Mouse (Mus musculus): ENCODE results near the gene Slc30a5. TPM values are rescaled to one million over a fixed set of nuclear protein-coding genes. Genes with fewer than 3 reads are reported as not detected.

The Slc30a5 gene
- total and polyA plus RNA-seq, 3 experiments: 57.4 to 58.3 TPM; not detected in 1

DNA sequence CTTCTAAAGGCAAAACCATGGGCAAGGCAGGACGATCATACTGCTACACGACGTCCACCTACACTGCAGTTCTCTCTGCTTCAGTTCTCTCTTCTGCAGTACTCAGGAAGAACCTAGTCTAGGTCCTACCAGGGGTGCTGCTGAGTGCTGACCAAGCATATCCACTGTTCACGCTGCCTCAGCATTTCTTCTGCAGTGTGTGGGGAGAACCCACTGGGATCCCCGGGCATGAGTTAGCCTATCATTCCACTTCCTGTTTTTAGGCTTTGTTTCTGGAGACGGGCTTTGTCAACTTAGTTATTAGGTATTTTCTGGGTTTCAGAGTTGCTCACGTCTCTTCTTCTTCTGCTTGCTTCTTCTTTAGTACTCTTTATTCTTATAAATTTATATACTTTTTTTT is 25.9 kb upstream of the Slc30a5 start (continued):
- no peak; the same call in 1 of the 2 replicates for TF ChIP-seq ETS1 (IDR thresholded peaks at IDR 0.05; ENCODE audit: low read depth, low read length)
- TF ChIP-seq RCOR1 (IDR thresholded peaks at IDR 0.05; ENCODE audit: low read depth, low read length): no peak
- TF ChIP-seq MAFK (IDR thresholded peaks at IDR 0.05; ENCODE audit: borderline replicate concordance, low read depth, low read length): peak; percentile 91
- TF ChIP-seq USF2 (IDR thresholded peaks at IDR 0.05; ENCODE audit: borderline replicate concordance in 1 of 2, insufficient read depth in 1 of 2, low read depth in 1 of 2, low read length in 2 of 2): no peak
- no peak for TF ChIP-seq SIN3A (IDR thresholded peaks at IDR 0.05; ENCODE audit: low read length)
- no peak for TF ChIP-seq BHLHE40 (IDR thresholded peaks at IDR 0.05; ENCODE audit: borderline replicate concordance, low read depth, low read length)
- TF ChIP-seq USF1 (IDR thresholded peaks at IDR 0.05; ENCODE audit: low read depth, low read length): no peak
- peak; percentile 34; the same call in 1 of the 2 replicates for TF ChIP-seq MAX (IDR thresholded peaks at IDR 0.05; ENCODE audit: low read length)
- TF ChIP-seq E2F4 (IDR thresholded peaks at IDR 0.05; ENCODE audit: borderline replicate concordance, low read depth, low read length): no peak
- no peak for TF ChIP-seq GABPA (IDR thresholded peaks at IDR 0.05; ENCODE audit: low read depth, low read length)

DNA sequence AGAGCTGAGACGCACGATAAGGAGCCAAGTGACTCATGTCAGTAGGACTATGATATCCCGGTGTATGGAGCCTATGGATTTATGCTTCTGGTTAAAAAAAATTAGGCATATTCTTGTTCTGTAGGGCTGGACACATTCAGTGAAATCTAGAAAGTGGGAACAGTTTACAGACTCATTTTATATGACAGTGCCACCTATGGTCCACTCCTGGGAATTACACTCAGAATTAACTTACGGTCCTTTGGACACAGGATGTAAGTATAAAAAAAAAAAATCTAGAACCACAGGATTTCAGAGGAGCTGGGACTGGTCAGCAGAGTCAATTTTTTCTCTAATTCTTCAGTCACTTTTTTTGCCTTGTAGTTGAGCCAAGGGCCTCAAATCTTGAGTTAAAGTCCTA is 20.9 kb upstream of the Slc30a5 start:
- H3K79me2 ChIP-seq (ENCODE audit: control insufficient read depth, insufficient read depth, low read length, poor library complexity): no peaks in the 10 kb centered on the region
- H3K36me3 ChIP-seq (ENCODE audit: control insufficient read depth in 1 of 2, insufficient read depth in 2 of 2, low read length in 2 of 2): peaks cover 0 to 7% of the 10 kb centered on the region in 2 experiments; a peak in 2 of 4 replicates
- TF ChIP-seq TAL1 (IDR thresholded peaks at IDR 0.05; ENCODE audit: low read length) (no peak), RCOR1 (IDR thresholded peaks at IDR 0.05; ENCODE audit: low read depth, low read length) (no peak), ZC3H11A (IDR thresholded peaks at IDR 0.05; ENCODE audit: low read depth, low read length) (peak; percentile 28; the same call in 1 of the 2 replicates), SMC3 (IDR thresholded peaks at IDR 0.05; ENCODE audit: low read depth, low read length) (no peak; the same call in 1 of the 2 replicates), HCFC1 (IDR thresholded peaks at IDR 0.05; ENCODE audit: low read depth, low read length) (no peak), TBP (IDR thresholded peaks at IDR 0.05; ENCODE audit: low read depth, low read length) (no peak), TCF12 (IDR thresholded peaks at IDR 0.05; ENCODE audit: low read depth, low read length) (no peak), MAFK (IDR thresholded peaks at IDR 0.05; ENCODE audit: borderline replicate concordance, low read depth, low read length) (no peak), NRF1 (IDR thresholded peaks at IDR 0.05; ENCODE audit: insufficient read depth, low read depth, low read length, poor library complexity, severe bottlenecking) (no peak), ZMIZ1 (IDR thresholded peaks at IDR 0.05; ENCODE audit: low read depth, low read length) (no peak), MYC (IDR thresholded peaks at IDR 0.05; ENCODE audit: low read depth, low read length) (no peak), MAX (IDR thresholded peaks at IDR 0.05; ENCODE audit: low read length) (no peak), MXI1 (IDR thresholded peaks at IDR 0.05; ENCODE audit: low read depth, low read length) (no peak), RAD21 (IDR thresholded peaks at IDR 0.05; ENCODE audit: low read depth, low read length) (peak; percentile 60), GABPA (IDR thresholded peaks at IDR 0.05; ENCODE audit: low read depth, low read length) (no peak), MEF2A (IDR thresholded peaks at IDR 0.05; ENCODE audit: extremely low read depth, insufficient replicate concordance, low read depth, low read length, poor library complexity, severe bottlenecking) (no peak), POLR2A (IDR thresholded peaks at IDR 0.05; ENCODE audit: control insufficient read depth in 1 of 2, insufficient read depth in 1 of 2, low read depth in 1 of 2, low read length in 2 of 2, poor library complexity in 1 of 2) (no peak), SIN3A (IDR thresholded peaks at IDR 0.05; ENCODE audit: low read length) (no peak), MAZ (IDR thresholded peaks at IDR 0.05; ENCODE audit: low read depth, low read length) (no peak), JUND (IDR thresholded peaks at IDR 0.05; ENCODE audit: low read depth, low read length) (no peak), POLR2AphosphoS2 (IDR thresholded peaks at IDR 0.05; ENCODE audit: low read length) (no peak), ELF1 (IDR thresholded peaks at IDR 0.05; ENCODE audit: low read depth, low read length) (no peak), ETS1 (IDR thresholded peaks at IDR 0.05; ENCODE audit: low read depth, low read length) (no peak), CTCF (IDR thresholded peaks at IDR 0.05 in 2 of 3, conservative IDR thresholded peaks at IDR 0.05 in 1 of 3; ENCODE audit: control insufficient read depth in 1 of 3, insufficient read depth in 1 of 3, low read depth in 2 of 3, low read length in 3 of 3, poor library complexity in 1 of 3, severe bottlenecking in 1 of 3) (peak; percentile 6 to 75 (median 62); a peak in 4 of 6 replicates), CHD1 (IDR thresholded peaks at IDR 0.05; ENCODE audit: low read depth, low read length) (no peak), KAT2A (conservative IDR thresholded peaks at IDR 0.05; ENCODE audit: low read depth, low read length) (no peak), BHLHE40 (IDR thresholded peaks at IDR 0.05; ENCODE audit: borderline replicate concordance, low read depth, low read length) (no peak), MYB (IDR thresholded peaks at IDR 0.05; ENCODE audit: low read depth, low read length) (no peak), USF1 (IDR thresholded peaks at IDR 0.05; ENCODE audit: low read depth, low read length) (no peak), ZNF384 (IDR thresholded peaks at IDR 0.05; ENCODE audit: low read depth, low read length) (peak; percentile 87), NELFE (IDR thresholded peaks at IDR 0.05; ENCODE audit: low read depth, low read length) (no peak)
- peak; percentile 84 for DNase-seq (ENCODE audit: low read depth, low spot score)
- H3K27me3 ChIP-seq (ENCODE audit: control insufficient read depth in 1 of 2, insufficient read depth in 2 of 2, low read length in 2 of 2): no peaks in the 10 kb centered on the region
- no peak overlapping the region for H3K9ac ChIP-seq (ENCODE audit: control insufficient read depth, low read depth, low read length, poor library complexity, severe bottlenecking)
- H3K4me1 ChIP-seq (ENCODE audit: control insufficient read depth in 1 of 2, insufficient read depth in 2 of 2, low read length in 2 of 2): peaks cover 2 to 9% of the 10 kb centered on the region in 2 experiments; a peak in 2 of 4 replicates
- H3K4me3 ChIP-seq (ENCODE audit: control insufficient read depth in 1 of 2, insufficient read depth in 1 of 2, low read depth in 2 of 2, low read length in 2 of 2): no peak overlapping the region
- no peak overlapping the region for H3K27ac ChIP-seq (ENCODE audit: control insufficient read depth, low read depth, low read length)
- H3K9me3 ChIP-seq (replicated peaks; ENCODE audit: insufficient read depth, low read length): no peaks in the 10 kb centered on the region
